24 mouse cellular contexts compared by ENCODE assay signal in genomic region chr10:71215996-71216395, GRCm38 (mm10). TPM values are rescaled to one million over a fixed set of nuclear protein-coding genes. Genes with fewer than 3 reads are reported as not detected.
"Had no signal": no experiment of that assay in that cellular context is flagged by ENCODE, and none has a peak within 500 bp of the region (broad histone marks: within the 10 kb centered on the region; RNA-seq: fewer than 3 reads in every experiment).

No protein-coding gene starts in this region.

- H3K4me3 ChIP-seq: embryonic facial prominence, embryonic 10.5 days; embryonic facial prominence, embryonic 12.5 days; embryonic facial prominence, embryonic 13.5 days; embryonic facial prominence, embryonic 15.5 days; erythroblast, embryonic 14.5 days; forebrain, embryonic 10.5 days; forebrain, embryonic 12.5 days; forebrain, embryonic 13.5 days; forebrain, embryonic 15.5 days; gastrocnemius, adult 2 months; heart, adult 2 months had no signal

- H3K27ac ChIP-seq: embryonic facial prominence, embryonic 10.5 days; embryonic facial prominence, embryonic 12.5 days; embryonic facial prominence, embryonic 13.5 days; embryonic facial prominence, embryonic 15.5 days; forebrain, embryonic 10.5 days; forebrain, embryonic 12.5 days; forebrain, embryonic 13.5 days; forebrain, embryonic 15.5 days; gastrocnemius, adult 2 months; heart, adult 2 months had no signal

- DNase-seq: cerebellum, adult 9-10 months; cerebellum, adult 9-11 months; cerebellum, postnatal 10 days; cerebellum, postnatal 25 days; cerebellum, postnatal 36 days; embryo, embryonic 11 days; forebrain, postnatal 0 days; gastrocnemius, adult 2 months; gastrocnemius, postnatal 10 days; gastrocnemius, postnatal 14 days; gastrocnemius, postnatal 25 days; gastrocnemius, postnatal 36 days; heart, adult 11 months; heart, adult 18-20 months; heart, adult 2 months had no signal

- H3K27me3 ChIP-seq: embryonic facial prominence, embryonic 12.5 days; embryonic facial prominence, embryonic 15.5 days; forebrain, embryonic 12.5 days; forebrain, embryonic 13.5 days; forebrain, embryonic 15.5 days had no signal

- H3K36me3 ChIP-seq: embryonic facial prominence, embryonic 10.5 days; embryonic facial prominence, embryonic 12.5 days; embryonic facial prominence, embryonic 13.5 days; embryonic facial prominence, embryonic 15.5 days; forebrain, embryonic 10.5 days; forebrain, embryonic 12.5 days; forebrain, embryonic 15.5 days had no signal

- H3K4me1 ChIP-seq: embryonic facial prominence, embryonic 12.5 days; embryonic facial prominence, embryonic 15.5 days; forebrain, embryonic 10.5 days; forebrain, embryonic 12.5 days; forebrain, embryonic 15.5 days had no signal

RNA-seq across cellular contexts. Expression of gene Bicc1, which starts 56.5 kb away (rescaled TPM):
- polyA plus RNA-seq: erythroblast, embryonic 14.5 days had no signal
